Mouse (Mus musculus): ENCODE measurements at regions not wholly inside any gene's neighbourhood (a gene's known extent, or its start where the extent isn't known, plus 50 kb on each side); places are given as distances from the start of the nearest gene placed in this dataset.

DNA sequence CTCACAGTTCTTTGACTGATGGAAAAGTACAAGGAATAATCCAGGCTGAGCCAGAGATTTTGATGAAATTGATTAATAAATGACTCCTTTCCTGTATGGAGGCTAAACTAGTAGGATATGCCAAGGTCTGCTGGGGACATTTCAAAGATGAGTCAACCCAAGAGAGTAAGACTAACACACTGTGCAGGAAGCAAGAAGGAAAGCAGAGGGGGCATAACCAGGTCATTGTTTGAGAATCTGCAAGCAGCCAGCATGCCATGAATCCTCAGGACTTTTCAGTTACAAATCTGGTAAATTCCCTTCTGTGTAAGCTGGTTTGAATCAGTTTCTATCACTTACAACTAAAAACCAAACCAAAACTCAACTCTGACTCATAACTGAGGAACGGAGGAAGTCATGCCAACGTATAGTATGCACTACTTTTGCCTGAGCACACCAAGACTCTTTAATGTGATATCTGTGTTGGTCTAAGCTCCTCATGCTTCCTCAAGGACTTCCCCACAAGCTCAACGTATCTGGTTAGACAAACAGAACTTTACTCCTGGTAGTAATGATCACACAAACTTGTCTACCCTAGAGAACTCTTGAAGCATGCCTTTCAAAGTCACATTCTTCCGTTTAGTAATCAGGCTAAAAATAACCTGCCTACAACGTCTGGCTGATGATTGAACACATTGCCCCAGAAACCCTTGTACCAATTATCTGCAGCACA is 314.0 kb upstream of the Adamts9 start:
- DNase-seq: no peak

DNA sequence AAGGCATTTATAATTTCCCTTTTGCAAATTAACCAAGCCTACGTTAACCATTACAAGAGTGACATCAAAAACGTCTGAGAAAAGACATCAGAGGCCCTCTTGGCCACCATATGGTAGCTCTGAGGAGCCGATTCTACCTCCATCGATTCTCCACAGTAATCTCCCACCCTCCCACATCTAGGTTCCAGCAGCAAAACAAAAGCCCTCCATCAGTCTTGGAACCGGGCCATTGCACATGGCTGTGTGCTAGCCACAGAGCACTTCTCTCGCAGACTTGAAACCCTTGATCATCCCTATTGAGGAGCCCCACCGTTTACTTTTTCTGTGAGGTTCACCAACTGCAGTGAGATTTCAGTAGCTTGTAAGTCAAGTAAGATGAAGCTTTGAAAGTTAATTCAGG is 310.5 kb upstream of the Adamts9 start:
- DNase-seq: no peak

GRCm38 (mm10) chr6:93248973-93249372 is 305.7 kb upstream of the Adamts9 start:
- no peak for DNase-seq

DNA sequence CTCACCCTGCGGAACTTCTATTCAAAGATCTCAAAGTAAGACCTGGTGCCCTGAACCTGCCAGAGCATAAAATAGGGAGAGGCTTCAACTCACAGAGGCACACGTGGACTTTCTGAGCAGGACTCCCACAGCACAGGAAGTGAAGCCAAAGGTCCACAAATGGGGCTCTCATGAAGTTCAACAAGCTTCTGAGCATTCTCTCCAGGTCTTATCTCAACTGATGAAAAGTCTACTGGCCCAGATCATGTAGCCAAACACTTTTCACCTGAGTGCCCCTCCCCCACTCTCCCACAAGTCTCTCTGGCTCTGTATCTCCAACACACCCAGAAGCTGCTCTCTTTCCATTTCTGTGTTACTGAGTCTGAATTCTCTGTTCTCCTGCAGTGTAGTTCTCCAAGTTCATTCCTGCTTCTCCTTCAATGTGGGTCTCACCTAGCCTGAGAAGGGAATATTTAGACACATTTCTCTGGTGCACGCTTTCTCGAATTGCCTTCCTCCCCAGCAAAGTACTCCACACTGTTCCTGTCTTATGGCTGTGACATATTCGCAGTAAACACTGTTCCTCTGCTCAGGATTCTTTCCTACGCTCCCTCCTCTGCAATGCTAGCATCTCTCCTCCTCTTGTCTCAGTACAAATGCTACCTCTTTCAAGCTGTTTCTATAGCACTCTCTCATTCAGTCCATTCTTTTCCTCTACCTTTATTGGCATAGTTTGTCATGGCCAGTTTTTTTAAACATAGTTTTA is 303.4 kb upstream of the Adamts9 start:
- DNase-seq: no peak

DNA sequence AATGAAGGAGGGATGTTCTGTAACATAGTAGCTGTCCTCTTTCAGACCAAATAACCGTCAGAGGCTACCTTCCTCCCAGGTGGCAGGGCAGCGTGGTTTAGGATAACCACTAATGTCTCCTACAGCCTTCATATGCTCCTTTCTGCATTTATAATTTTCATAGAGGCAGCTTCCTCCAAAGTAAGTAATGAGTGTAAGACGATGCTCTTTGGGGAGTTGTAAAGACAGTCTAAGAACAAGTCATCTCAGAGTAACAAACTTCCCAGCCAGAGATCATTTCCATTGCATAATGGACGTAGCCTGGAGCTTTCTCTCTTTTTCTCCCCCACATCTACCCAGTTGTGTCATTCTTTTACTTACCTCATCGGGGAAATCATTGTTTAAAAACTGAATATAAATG is 292.3 kb upstream of the Adamts9 start:
- no peak for DNase-seq

DNA sequence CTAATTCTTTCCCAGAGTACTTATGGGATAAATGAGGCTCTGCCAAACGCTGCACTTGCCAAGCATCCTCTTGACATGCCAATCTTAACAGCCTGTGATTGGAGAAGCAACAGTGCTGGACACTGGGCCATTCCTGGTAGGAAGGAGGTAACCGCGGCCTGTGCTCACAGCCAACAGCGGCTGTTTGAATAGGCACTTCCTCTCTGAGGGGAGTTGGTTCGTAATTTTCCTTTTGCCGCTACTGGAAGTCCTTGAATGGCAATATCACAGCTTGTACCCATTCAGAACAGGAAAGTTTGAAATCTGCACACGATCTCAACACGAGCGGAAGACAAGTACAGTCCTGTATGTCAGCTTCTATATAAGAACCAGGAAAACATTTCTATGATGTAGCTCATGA is 289.3 kb upstream of the Adamts9 start:
- no peak for DNase-seq

- DNase-seq: no peak
Observed at GRCm38 (mm10) chr6:93230450-93230849, 287.2 kb upstream of the Adamts9 start.

DNA sequence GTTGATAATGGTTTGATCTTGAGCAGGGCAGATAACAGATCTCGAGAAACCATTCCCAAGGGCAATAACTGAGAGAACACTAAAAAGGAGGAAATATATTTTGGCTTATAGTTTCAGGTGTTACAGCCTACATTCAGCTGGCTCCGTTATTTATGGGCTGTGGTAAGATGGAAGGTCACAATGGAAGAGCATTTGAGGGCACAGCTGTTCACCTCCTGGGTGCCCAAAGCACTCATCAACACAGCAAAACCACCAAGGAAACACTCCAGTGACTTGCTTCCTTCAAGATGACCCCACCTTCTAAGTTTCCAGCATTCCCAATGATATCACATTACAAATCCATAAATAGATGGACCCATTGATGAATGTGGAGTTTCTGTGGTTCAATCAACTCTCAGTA is 286.0 kb upstream of the Adamts9 start:
- no peak for DNase-seq

- peak; percentile 19 for DNase-seq
Observed at GRCm38 (mm10) chr6:93223610-93224550, 280.6 kb upstream of the Adamts9 start.

GRCm38 (mm10) chr6:93218015-93218593 is 274.8 kb upstream of the Adamts9 start:
- no peak for DNase-seq

GRCm38 (mm10) chr6:93200886-93201285 is 257.6 kb upstream of the Adamts9 start:
- no peak for DNase-seq

DNA sequence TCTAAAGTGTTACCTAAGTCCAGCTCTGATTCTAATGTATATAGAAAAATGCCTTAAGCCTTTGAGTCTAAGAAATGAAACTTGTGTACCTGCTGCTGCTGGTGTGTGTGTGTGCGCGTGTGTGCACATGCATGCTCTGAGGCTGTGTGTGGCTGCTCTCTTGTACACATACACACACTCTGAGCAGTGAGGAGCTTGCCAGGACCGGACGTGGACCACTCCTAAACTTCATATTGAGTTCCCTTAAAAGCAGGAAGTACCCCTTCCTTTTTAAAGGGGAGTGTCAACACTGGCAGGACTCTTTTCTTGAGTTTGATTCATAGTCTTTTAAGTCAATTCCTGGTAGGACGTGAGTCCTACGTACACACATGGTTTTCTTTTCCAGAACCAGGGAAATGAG is 251.4 kb upstream of the Adamts9 start:
- DNase-seq: no peak

GRCm38 (mm10) chr6:93192980-93193379 is 249.7 kb upstream of the Adamts9 start:
- no peak for DNase-seq

DNA sequence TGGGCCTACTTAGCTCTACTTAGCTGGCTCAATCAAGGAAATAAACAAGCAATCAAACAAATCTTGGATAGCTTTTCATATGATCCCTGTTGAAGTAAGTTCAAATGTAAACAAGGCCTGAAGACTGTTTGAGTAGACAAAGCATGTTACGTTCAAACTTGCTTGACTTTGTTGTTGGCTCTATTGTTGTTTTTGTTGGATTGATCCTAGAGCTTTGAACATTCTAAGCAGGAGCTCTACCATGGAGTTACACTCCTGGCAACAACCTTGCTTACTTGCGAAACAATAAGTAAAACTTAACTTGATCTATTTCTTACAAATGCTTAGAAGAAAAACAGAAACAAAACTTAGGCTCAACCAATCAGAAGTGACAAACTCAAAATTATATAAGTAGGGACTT is 247.7 kb upstream of the Adamts9 start:
- DNase-seq: no peak

GRCm38 (mm10) chr6:93168526-93168925 is 225.2 kb upstream of the Adamts9 start:
- no peak for DNase-seq

DNA sequence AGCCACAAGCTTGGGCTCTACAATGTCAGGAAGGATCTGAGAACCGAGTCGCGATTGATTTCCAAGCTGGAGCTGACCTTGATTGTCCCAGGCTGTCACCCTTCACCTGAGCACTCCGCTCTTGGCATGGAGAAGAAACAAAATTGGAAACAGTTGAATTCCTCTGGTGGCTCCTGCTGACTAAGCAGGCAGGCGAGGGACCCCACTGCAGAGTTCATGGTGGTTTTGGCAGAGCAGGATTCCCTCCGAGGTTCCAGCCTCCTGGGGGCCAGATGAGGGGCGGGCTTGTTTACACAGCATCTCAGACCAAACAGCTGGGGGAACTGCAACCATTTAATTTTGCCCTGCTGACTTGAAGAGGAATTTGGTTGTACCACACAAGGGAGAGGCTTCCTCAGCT is 224.0 kb upstream of the Adamts9 start:
- DNase-seq: no peak

DNA sequence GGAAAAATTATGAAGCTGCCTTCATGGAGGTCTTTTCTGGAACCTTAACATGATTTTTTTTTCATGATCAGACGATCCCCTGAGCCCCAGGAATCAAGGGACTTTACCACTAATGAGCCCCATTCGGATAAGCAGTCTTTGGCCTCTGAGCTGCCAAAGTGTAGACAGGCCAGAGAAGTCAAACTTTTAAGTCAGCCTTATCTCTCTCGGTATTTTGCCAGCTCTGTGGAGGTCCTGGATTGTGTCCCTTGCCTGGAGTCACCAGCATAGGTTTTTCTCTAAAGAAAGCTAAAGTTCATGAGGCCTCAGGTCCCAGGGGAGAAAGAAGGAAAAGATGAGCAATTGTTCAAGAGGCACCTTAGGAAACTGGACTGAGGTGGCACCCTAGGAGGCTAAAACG is 222.7 kb upstream of the Adamts9 start:
- no peak for DNase-seq

- no peak for DNase-seq
Observed at GRCm38 (mm10) chr6:93152431-93153208, 209.3 kb upstream of the Adamts9 start.

DNA sequence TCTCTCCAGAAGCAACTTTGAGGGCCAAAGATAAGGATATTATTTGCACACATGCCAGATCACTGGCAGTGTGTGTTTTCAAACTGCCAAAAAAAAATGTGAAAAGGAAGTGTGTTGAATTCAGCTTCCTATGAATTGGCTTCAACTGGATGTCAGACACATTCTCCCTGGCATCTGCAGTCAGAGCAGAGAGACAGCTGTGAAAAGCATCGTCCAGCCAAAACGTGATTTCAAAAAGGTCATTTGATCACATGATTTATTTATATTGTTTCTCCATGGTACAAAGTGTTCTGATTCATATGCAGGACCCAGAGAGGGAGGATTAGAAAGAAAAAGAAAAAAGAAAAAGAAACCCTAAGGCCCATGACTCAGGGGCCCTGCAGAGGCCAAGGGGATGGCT is 207.2 kb upstream of the Adamts9 start:
- DNase-seq: no peak

GRCm38 (mm10) chr6:93149956-93150355 is 206.7 kb upstream of the Adamts9 start:
- DNase-seq: no peak

DNA sequence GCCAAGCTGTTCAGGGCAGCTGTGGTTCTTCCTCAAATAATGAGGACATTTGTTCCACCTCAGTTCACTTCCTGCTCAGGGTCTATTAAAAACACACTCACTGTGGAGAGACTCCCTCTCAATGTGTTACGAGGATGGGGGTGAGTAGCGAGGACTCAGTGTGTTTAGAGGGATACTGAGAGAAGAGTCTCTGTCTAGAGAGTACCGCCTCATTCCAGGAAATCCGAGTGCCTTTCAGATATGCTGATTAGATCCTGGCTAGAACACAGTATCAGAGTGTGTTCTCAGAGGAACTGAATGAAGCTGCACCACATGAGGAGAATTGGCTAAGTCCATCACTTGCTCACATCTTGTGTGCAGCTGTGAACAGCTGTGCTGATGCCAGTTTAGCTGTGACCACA is 197.0 kb upstream of the Adamts9 start:
- no peak for DNase-seq

DNA sequence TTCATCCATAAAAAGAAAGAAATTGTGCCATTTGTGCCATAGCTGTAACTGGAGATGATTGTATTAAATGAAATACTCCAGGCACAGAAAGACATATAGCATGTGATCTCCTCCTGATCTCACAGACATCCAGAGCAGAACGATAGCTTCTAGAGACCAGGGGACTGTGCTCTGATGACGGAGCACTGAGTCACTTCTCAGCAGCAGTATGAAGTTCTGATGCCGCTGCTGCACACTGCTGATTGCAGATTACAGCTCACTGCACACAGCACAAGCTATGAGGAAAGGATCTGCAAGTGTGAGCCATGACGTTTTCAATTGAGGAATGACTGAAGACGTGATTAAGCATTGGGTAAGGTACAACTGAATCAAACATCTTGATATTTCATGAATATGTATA is 190.6 kb upstream of the Adamts9 start:
- DNase-seq: no peak
